Mouse (Mus musculus): ENCODE measurements around the gene Soga1. TPM values are rescaled to one million over a fixed set of nuclear protein-coding genes. Genes with fewer than 3 reads are reported as not detected.

Soga1 gene
- total RNA-seq, 2 experiments from 2014 or later: 31.4 to 36.3 TPM

DNA sequence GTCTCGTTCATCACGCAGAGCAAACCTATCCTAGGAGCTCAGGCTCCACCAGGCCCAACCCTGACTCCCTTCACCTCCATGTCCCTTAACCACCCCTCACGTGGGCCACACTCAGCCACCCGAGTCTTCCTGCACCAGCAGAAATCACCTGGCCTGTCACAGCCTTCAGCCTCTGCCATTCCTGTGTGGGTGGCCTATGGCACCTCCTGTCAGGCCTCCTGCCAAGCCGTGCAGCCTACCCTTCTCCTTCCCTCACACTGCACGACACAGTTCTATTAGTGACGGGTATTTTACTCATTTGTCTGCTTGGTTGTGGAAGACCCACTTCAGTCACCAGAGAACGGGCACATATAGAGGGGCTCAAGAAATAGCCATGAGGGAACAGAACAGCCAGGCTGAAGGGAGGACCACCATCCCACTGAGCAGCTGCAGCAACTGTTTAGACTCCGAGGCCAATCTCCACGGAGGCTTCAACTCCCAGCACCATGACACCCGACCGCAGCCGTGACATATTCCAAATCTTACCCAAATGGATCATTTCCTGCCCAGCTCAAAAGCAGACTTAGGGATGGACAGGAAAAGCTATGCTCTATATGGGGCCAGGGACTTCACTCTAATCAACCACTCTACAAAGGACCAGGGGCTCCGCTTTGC, 10.2 kb downstream of the Soga1 start:
- H3K27ac ChIP-seq: peak overlapping the region; percentile 83
- DNase-seq (ENCODE audit: low spot score in 2 of 2): no peak
- no peak overlapping the region; the same call in 1 of the 2 replicates for H3K4me3 ChIP-seq
- no peak for TF ChIP-seq CTCF (conservative IDR thresholded peaks at IDR 0.05)

- TF ChIP-seq CTCF (conservative IDR thresholded peaks at IDR 0.05): no peak
- peak overlapping the region; percentile 80 for H3K27ac ChIP-seq
- no peak for DNase-seq (ENCODE audit: low spot score in 2 of 2)
- H3K4me3 ChIP-seq: no peak overlapping the region
These were observed 12.2 kb downstream of the Soga1 start for GRCm38 (mm10) chr2:157066731-157067430.

DNA sequence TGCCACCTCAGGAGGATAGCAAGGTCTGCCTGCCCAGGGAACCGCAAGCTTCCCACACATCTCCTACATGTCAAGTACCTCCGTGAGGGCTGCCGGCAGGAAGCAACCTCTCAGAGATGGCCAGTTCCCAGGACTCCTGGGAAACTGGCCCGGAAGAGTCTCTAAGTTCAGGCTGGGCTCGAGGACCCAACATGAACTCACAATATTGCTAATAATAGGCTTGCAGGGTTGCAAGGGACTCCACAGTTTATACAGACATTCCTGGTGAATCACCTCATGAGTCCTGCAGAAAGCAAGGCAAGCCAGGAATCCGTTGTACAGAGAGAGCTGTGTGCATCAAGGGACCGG, 13.2 kb downstream of the Soga1 start:
- H3K27ac ChIP-seq: peak overlapping the region; percentile 80
- H3K4me3 ChIP-seq: no peak overlapping the region
- no peak for TF ChIP-seq CTCF (conservative IDR thresholded peaks at IDR 0.05)
- DNase-seq (ENCODE audit: low spot score in 2 of 2): no peak

DNA sequence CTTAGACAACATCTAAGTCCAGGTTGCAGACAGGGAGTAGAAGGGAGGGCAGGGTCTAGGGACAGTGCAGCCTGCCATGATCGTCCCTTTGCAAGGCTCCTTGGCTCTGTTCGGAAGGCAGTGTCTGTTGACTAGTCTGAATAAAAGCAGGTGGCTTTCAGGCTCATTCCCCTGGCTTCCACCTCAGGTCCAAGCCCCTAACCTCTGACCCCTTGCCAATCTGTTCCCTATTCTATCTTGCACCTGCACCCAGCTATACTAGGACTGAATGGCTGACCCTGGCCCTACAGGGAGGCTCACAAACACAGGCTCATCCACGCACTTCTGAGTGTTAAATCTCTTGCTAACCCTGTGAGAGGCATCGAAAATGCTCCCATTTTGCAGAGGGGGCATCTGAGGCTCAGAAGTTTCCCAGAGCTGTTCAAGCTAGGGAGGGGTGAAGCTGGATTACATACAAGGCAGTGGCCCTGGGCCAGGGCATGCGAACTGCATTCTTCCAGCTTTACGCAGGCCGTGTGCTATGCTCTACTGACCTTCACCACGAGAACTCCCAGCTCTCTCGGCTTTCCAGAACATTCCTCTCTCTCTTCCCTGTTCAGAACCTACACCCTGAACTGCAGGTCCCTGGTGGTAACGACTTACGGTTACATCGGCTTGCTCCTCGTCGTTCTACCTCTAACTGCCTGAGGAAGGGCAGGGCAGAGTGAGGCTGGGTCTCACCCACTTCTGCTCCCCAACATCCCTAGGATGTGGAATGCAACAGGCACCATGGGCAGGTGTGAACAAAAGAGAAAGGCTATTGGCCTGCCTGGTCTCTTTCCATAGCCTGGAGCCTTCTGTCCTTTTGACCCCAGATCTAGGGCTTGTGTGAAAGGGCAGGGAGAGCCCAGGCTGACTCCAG, 13.8 kb downstream of the Soga1 start:
- peak overlapping the region; percentile 80 for H3K27ac ChIP-seq
- TF ChIP-seq CTCF (conservative IDR thresholded peaks at IDR 0.05): no peak
- no peak overlapping the region for H3K4me3 ChIP-seq
- no peak for DNase-seq (ENCODE audit: low spot score in 2 of 2)

DNA sequence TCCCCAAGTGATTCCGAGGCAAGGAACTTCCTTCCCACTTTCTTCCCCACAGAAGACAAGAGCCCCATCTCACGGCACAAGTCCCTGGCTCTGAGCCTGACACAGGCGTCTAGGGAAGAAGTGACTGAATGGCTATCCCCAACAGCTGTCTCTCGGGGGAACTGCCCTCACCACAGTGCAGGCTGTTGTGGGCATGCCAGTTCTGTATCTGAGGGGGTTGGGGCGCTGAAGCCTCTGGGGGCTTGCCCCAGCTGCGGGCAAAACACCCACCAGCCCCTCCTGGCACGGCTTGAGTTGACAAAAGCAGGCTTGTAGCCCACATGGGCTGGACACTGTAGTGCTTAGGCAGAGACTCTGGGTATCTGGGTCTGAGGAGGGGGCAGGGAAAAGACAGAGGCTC, 14.9 kb downstream of the Soga1 start:
- H3K4me3 ChIP-seq: no peak overlapping the region
- TF ChIP-seq CTCF (conservative IDR thresholded peaks at IDR 0.05): no peak
- peak overlapping the region; percentile 80 for H3K27ac ChIP-seq
- DNase-seq (ENCODE audit: low spot score in 2 of 2): no peak

DNA sequence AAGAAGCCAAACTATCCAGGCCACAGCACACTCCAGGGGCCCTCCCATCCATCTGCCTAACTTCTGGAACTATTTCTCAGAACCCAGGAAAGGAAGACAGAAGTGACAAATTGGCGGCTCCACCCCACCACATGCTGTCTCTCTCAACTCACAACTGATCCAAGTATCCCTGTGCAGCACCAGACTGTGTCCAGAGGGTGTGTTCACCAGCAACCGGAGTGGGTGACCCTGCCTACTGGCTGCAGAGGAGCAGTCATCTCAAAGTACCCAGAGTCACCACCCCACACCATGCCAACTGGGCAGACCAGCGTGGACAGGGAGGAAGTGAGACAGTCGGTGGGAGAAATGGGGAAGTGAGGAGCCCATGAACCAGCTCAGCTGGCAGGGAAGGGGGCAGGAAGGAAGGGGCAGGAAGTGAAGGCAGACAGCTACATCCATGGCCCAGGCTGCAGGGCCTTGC, 15.8 kb downstream of the Soga1 start:
- peak overlapping the region; percentile 80 for H3K27ac ChIP-seq
- no peak for DNase-seq (ENCODE audit: low spot score in 2 of 2)
- no peak overlapping the region for H3K4me3 ChIP-seq
- TF ChIP-seq CTCF (conservative IDR thresholded peaks at IDR 0.05): no peak

- TF ChIP-seq CTCF (conservative IDR thresholded peaks at IDR 0.05): no peak
- peak overlapping the region; percentile 94 for H3K27ac ChIP-seq
These were observed 18.3 kb downstream of the Soga1 start for GRCm38 (mm10) chr2:157060557-157061305.

DNA sequence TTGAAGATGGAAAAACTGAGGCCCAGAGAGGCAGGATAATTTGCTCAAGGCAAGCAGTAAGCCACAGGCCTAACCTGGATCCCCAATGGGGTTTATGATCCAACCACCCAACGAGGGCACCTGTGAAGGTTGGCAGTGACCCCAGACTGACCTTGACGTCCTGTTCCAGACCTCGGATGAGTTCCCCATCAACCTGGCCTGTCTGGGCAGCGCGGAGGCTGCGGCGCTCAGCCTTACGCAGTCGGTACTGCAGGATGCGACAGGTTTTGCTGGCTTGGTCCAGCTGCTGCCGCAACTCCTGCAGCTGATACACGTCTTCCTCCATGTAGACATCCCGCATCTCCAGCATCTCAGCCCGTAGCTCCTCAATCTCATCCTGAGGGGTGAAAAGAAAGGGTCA, 19.0 kb downstream of the Soga1 start:
- no peak for TF ChIP-seq CTCF (conservative IDR thresholded peaks at IDR 0.05)
- H3K4me3 ChIP-seq: no peak overlapping the region
- peak overlapping the region; percentile 94 for H3K27ac ChIP-seq
- no peak for DNase-seq (ENCODE audit: low spot score in 2 of 2)

More at GRCm38 (mm10) chr2:157060557-157061305, 18.3 kb downstream of the Soga1 start:
- no peak for DNase-seq (ENCODE audit: low spot score in 2 of 2)
- no peak overlapping the region for H3K4me3 ChIP-seq

GRCm38 (mm10) chr2:157059166-157059565, 19.9 kb downstream of the Soga1 start:
- H3K4me3 ChIP-seq: no peak overlapping the region
- DNase-seq (ENCODE audit: low spot score in 2 of 2): no peak
- TF ChIP-seq CTCF (conservative IDR thresholded peaks at IDR 0.05): no peak
- peak overlapping the region; percentile 94 for H3K27ac ChIP-seq

DNA sequence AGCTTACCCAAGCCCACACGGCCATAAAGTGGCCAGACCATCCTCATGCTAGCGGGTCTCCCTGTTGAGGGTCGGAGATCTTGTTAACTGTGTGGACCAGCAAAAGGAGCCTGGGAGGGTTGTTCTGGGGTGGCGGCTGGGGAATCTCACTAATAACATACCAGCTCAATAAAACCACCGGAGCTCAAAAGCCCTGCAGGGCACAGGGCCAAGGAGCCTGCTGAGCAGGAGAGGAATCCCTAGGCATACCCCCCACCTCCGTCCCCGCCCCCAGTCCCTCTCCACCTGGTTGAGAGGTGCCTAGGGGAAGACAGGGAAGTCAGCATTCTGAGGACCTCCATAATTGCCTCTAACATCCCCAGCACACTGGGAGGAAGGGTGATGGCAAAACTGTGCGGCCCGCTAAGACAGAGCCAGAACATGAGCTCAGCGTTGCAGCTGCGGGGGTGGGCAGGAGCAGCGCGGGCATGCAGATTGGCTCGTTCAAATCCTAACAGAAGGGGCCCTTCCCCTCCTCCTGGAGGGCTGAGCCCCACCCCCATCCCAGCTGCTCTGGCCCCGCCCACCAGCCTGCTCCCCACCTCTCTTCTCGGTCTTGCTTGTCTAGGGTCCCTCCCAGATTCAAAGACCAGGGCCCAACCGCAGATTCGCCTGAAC, 20.6 kb downstream of the Soga1 start:
- no peak for TF ChIP-seq CTCF (conservative IDR thresholded peaks at IDR 0.05)
- Histone ChIP-seq H3K4me3 (peak overlapping the region; percentile 41), H3K27ac (peak overlapping the region; percentile 94)
- DNase-seq (ENCODE audit: low spot score in 2 of 2): peak; percentile 87 to 89

- Histone ChIP-seq H3K27ac (peak overlapping the region; percentile 94), H3K4me3 (no peak overlapping the region)
- no peak for TF ChIP-seq CTCF (conservative IDR thresholded peaks at IDR 0.05)
- DNase-seq (ENCODE audit: low spot score in 2 of 2): no peak
These were observed 21.3 kb downstream of the Soga1 start for GRCm38 (mm10) chr2:157057758-157058157.

- no peak for DNase-seq (ENCODE audit: low spot score in 2 of 2)
- Histone ChIP-seq H3K27ac (peak overlapping the region; percentile 94), H3K4me3 (no peak overlapping the region)
- TF ChIP-seq CTCF (conservative IDR thresholded peaks at IDR 0.05): no peak
These were observed 21.9 kb downstream of the Soga1 start for GRCm38 (mm10) chr2:157057186-157057585.
